Mouse (Mus musculus) heart, postnatal 0 days (tissue): ENCODE data around the gene Kndc1.

Source experiments
- CTCF ChIP-seq: IDR thresholded peaks from 2 replicates; pipeline ENCODE4 v1.5.1; 2016; ENCODE audit warnings: antibody characterized with exemption, control low read depth, low read depth
- EP300 ChIP-seq: IDR thresholded peaks from 2 replicates; pipeline ENCODE4 v1.6.1; 2016; ENCODE audit warnings: antibody characterized with exemption, low read depth

DNA sequence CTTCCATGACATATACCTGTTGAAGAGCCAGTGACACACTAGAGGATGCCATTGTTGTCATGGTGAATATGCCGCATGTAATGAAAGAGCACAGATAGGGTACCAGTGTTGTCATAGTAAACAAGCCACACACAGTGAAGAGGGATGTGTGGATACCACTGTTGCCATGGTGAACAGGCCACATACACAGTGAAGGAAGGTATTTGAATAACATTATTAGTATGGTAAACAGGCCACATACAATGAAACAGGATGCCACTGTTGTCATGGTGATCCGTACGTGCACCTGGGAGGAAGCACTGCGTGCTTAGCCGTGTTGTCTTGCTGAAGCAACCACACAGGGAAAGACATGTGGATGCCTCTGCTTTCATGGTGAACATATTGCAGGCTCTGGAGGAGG, 23.5 kb upstream of the Kndc1 start:
- TF ChIP-seq CTCF = no peak
- no peak for TF ChIP-seq EP300
